Mouse (Mus musculus): ENCODE results near the gene Catsperz. TPM values are rescaled to one million over a fixed set of nuclear protein-coding genes. Genes with fewer than 3 reads are reported as not detected.

Catsperz gene
- total RNA-seq, 2 experiments from 2014 or later: 10.7 to 11.5 TPM

GRCm38 (mm10) chr19:6947742-6948141 lies 22.6 kb upstream of the Catsperz start:
- DNase-seq (ENCODE audit: low spot score in 2 of 2): no peak

- DNase-seq (ENCODE audit: low spot score in 2 of 2): no peak
Observed at GRCm38 (mm10) chr19:6943709-6944108, 18.5 kb upstream of the Catsperz start.

- no peak for DNase-seq (ENCODE audit: low spot score in 2 of 2)
Observed at GRCm38 (mm10) chr19:6942764-6943163, 17.6 kb upstream of the Catsperz start.

- DNase-seq (ENCODE audit: low spot score in 2 of 2): peak; percentile 86 to 93
Observed at GRCm38 (mm10) chr19:6942249-6942691, 17.1 kb upstream of the Catsperz start, which contains the start of gene Gpr137. Gene Gpr137, minus strand, starts transcription at chr19:6942480.

- DNase-seq (ENCODE audit: low spot score in 2 of 2): peak; percentile 97 to 98
Observed at GRCm38 (mm10) chr19:6941372-6942248, 16.4 kb upstream of the Catsperz start, which contains the start of gene Bad. Gene Bad, plus strand, starts transcription at chr19:6941861.

GRCm38 (mm10) chr19:6940396-6941351 lies 15.5 kb upstream of the Catsperz start:
- no peak for DNase-seq (ENCODE audit: low spot score in 2 of 2)

GRCm38 (mm10) chr19:6939106-6940002 lies 14.2 kb upstream of the Catsperz start:
- DNase-seq (ENCODE audit: low spot score in 2 of 2): no peak

- DNase-seq (ENCODE audit: low spot score in 2 of 2): no peak
Observed at GRCm38 (mm10) chr19:6937541-6938465, 12.6 kb upstream of the Catsperz start.

GRCm38 (mm10) chr19:6936299-6936698 lies 11.1 kb upstream of the Catsperz start:
- DNase-seq (ENCODE audit: low spot score in 2 of 2): no peak

- DNase-seq (ENCODE audit: low spot score in 2 of 2): no peak
Observed at GRCm38 (mm10) chr19:6934195-6934977, 9.2 kb upstream of the Catsperz start, which contains the start of gene Kcnk4. Gene Kcnk4, minus strand, starts transcription at chr19:6934515.

GRCm38 (mm10) chr19:6933436-6934194 lies 8.4 kb upstream of the Catsperz start:
- DNase-seq (ENCODE audit: low spot score in 2 of 2): no peak

GRCm38 (mm10) chr19:6933102-6933435 lies 7.9 kb upstream of the Catsperz start:
- no peak for DNase-seq (ENCODE audit: low spot score in 2 of 2)

GRCm38 (mm10) chr19:6932018-6932417 lies 6.8 kb upstream of the Catsperz start:
- DNase-seq (ENCODE audit: low spot score in 2 of 2): no peak

- no peak for DNase-seq (ENCODE audit: low spot score in 2 of 2)
Observed at GRCm38 (mm10) chr19:6931002-6931401, 5.8 kb upstream of the Catsperz start.

GRCm38 (mm10) chr19:6928080-6928479 lies 2.9 kb upstream of the Catsperz start:
- no peak for DNase-seq (ENCODE audit: low spot score in 2 of 2)

- no peak for DNase-seq (ENCODE audit: low spot score in 2 of 2)
Observed at GRCm38 (mm10) chr19:6926559-6927255, 1.5 kb upstream of the Catsperz start.

GRCm38 (mm10) chr19:6925611-6926329 lies 590 bp upstream of the Catsperz start:
- no peak for DNase-seq (ENCODE audit: low spot score in 2 of 2)
